Mouse (Mus musculus): ENCODE data around the gene Vmn1r111. TPM values are rescaled to one million over a fixed set of nuclear protein-coding genes. Genes with fewer than 3 reads are reported as not detected.

Vmn1r111 gene
- not detected in 2 replicates for polyA plus RNA-seq (2012; rRNA removed; ENCODE audit: low replicate concordance)

DNA sequence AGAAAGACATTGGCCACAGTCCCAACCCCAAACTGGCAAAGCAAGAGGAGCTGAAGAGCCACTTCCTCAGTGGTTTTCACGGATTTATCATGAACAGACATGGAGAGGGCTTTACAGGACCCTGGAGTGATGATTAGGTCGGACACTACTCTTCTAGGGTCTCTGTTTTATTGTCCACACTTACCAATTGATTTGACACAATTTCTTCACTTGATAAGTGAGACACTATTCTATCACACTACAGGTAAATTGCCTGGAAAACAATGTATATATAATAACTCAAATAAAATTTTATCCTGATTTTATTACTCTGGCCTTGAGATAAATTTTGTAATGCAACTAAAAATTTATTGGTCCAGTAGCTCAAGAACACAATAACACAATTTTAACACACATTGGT, at the start of gene Vmn1r111:
TSS of gene Vmn1r111 (minus strand) at position 101 of the 400 bp plus-strand sequence.

DNA sequence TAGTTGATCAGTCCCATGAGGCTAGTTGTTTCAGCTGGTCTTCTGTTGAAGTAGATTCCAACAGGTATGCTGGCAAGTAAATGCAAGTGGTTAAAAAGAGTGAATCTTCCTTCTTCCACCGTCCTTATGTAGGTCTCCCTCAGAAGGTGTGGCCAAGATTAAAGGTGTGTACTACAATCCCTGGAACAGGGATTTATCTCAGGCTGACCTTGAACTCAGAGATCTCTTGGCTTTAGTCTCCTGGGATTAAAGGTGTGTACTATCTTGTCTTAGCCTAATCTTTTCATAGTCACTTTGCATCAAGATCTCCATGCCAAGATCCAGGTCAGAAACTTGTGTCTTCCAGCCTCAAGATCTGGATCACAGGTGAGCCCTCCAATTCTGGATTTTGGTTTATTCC, 27.5 kb upstream of the Vmn1r111 start, which contains the start of gene Gm10668:
TSS of gene Gm10668 (minus strand) at position 101 of the 400 bp plus-strand sequence.

GRCm38 (mm10) chr7:20668618-20669017, 34.4 kb downstream of the Vmn1r111 start, which contains the start of gene Vmn1r107:
TSS of gene Vmn1r107 (plus strand) at chr7:20668918.

Other genes with a start within 250 kb of the Vmn1r111 start
- gene Gm10670, start 228.3 kb downstream of the Vmn1r111 start, polyA plus RNA-seq (2012; rRNA removed; ENCODE audit: low replicate concordance): not detected in 2 replicates
- not detected in 2 replicates for gene Vmn1r103, start 192.7 kb downstream of the Vmn1r111 start, polyA plus RNA-seq (2012; rRNA removed; ENCODE audit: low replicate concordance)
- not detected in 2 replicates for gene Vmn1r104, start 169.4 kb downstream of the Vmn1r111 start, polyA plus RNA-seq (2012; rRNA removed; ENCODE audit: low replicate concordance)
- not detected in 2 replicates for gene Gm5726, start 157.5 kb downstream of the Vmn1r111 start, polyA plus RNA-seq (2012; rRNA removed; ENCODE audit: low replicate concordance)
- not detected in 2 replicates for gene Gm4141, start 127.0 kb downstream of the Vmn1r111 start, polyA plus RNA-seq (2012; rRNA removed; ENCODE audit: low replicate concordance)
- not detected in 2 replicates for gene Gm4513, start 104.2 kb downstream of the Vmn1r111 start, polyA plus RNA-seq (2012; rRNA removed; ENCODE audit: low replicate concordance)
- not detected in 2 replicates for gene Vmn1r107, start 34.3 kb downstream of the Vmn1r111 start, polyA plus RNA-seq (2012; rRNA removed; ENCODE audit: low replicate concordance)
- not detected in 2 replicates for gene Gm10668, start 27.4 kb upstream of the Vmn1r111 start, polyA plus RNA-seq (2012; rRNA removed; ENCODE audit: low replicate concordance)
- not detected in 2 replicates for gene Vmn1r112, start 68.0 kb upstream of the Vmn1r111 start, polyA plus RNA-seq (2012; rRNA removed; ENCODE audit: low replicate concordance)
- not detected in 2 replicates for gene Vmn1r113, start 84.1 kb upstream of the Vmn1r111 start, polyA plus RNA-seq (2012; rRNA removed; ENCODE audit: low replicate concordance)
- gene Vmn1r114, start 109.0 kb upstream of the Vmn1r111 start, polyA plus RNA-seq (2012; rRNA removed; ENCODE audit: low replicate concordance): not detected in 2 replicates
- not detected in 2 replicates for gene Vmn1r115, start 141.8 kb upstream of the Vmn1r111 start, polyA plus RNA-seq (2012; rRNA removed; ENCODE audit: low replicate concordance)
- gene Vmn1r116, start 169.0 kb upstream of the Vmn1r111 start, polyA plus RNA-seq (2012; rRNA removed; ENCODE audit: low replicate concordance): not detected in 2 replicates
- not detected in 2 replicates for gene Vmn1r117, start 180.9 kb upstream of the Vmn1r111 start, polyA plus RNA-seq (2012; rRNA removed; ENCODE audit: low replicate concordance)
- gene Vmn1r118, start 209.1 kb upstream of the Vmn1r111 start, polyA plus RNA-seq (2012; rRNA removed; ENCODE audit: low replicate concordance): not detected in 2 replicates